Mouse (Mus musculus): Measurements from ENCODE around the gene Dynlt1f.
"Not testable (repeated sequence)": the region's sequence is repeated elsewhere in the genome, so short reads cannot be mapped to it uniquely, and the experiment has no call there.

The Dynlt1f gene

DNA sequence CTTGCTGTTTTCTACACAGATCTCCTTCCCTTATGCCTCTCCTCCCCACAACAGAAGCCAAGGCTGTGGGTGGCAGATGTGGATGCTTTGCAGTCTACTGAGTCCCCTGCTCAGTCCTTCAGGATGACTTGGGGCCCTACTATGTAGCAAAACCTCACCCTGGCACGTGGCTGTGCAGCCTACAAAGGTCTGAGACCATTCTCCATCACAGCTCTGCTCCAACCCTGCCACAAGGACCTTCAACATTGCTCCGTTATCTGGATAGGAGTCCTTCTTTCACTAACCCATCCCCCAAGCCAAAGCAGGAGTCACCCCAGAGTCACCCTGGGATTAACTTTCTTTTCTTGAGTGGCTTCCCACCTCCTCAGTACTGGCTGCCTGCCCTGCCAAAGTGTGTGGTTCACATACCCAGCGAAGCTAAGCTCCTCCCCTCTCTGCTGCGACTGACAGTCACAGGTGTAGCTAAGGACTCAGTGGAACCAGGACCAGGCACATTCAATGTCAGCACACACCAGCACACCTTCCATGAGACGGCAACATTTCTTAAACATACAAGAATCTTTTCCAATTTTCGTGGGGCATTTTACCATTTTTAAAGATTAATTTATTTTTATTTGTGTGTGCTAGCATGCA, 30.7 kb downstream of the Dynlt1f start:
- DNase-seq (ENCODE audit: extremely low spot score) = not testable (repeated sequence)

DNA sequence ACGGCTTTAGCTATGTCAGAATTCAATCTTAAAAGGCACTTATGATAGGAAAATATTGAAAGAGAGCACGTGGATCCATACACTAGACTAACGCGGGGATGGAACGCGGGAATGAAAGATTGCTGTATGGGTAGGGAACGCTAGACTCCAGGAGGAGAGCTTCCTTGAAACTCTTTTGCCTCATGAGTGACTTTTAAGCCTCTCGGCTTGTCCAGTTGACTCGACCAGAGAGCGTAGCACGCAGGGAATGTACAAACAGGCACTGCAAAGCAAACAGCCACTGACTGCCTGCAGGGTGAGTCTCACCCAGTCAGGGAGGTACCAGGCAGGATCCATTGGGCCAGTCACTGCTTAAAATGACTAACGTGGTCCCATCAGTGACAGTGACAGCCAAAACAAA, 33.7 kb downstream of the Dynlt1f start:
- DNase-seq (ENCODE audit: extremely low spot score) = not testable (repeated sequence)

DNA sequence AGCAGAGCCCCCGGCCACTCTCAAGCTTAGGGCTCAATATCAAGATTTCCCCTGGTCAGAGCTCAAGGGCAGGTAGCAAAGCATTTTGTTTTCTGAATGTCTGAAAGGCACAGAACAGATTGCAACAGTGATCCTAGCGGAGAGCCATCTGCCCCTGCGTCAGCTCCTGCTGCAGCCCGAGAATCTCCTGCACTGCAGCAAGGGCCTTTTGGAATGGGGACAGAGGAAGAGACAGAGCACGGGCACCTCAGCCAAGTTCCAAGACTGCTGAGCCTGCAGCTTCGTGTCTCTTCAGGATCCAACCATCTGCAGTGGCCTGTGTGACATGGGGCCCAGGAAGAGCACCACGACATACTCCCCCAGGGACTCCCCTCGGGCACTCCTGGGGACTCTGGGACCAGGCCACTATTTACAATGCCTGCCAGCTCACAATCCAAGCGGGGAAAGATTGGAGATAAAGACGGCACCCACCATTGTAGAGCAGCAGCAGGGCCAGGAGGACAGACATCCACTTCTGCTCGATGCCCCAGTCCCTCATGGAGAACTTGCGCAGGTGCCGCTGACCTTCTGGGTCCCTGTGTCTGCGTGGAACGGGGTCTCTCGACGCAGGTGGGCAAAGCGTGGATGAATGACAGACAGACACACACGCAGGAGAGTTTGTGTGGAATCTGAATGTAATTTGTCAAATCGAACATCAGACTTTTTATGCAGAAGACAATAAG, 34.8 kb downstream of the Dynlt1f start:
- not testable (repeated sequence) for DNase-seq (ENCODE audit: extremely low spot score)

DNA sequence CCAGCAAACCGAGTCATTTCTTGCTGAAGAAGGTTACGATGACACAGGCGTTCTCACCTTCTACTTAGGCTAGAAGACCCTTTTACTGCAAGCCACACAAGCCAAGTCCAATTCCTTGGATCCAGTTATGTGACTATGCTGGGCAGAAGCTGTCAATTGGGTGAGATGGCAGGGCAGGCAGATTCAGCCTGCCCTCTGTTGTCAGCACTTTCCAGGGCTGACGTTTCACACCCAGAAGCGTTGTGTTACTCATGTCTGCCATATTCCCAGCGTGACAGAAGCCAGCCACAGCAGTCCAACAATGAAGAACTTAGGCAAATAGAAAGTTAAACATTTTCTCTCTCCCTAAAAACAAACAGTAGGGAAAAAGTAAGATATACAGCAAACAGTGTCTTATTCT, 35.7 kb downstream of the Dynlt1f start:
- DNase-seq (ENCODE audit: extremely low spot score) = not testable (repeated sequence)

DNA sequence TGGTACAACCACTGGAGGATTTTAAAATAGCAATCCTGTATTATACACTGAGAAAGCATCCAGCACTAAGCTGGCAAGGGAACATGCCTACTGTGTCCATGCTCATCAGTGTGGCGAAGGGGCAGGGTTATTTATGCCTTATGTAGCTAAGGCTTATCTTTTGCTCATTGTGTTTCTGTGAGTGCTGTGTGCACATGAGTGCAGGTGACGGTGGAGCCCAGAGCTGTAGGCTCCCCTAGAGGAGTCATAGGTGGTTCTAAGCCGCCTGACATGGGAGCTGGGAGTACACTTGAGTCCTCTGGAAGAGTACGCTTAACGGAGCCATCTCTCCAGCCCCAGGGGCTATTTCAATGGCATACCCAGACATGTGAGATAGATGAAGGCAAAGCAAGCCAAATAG, 36.4 kb downstream of the Dynlt1f start:
- DNase-seq (ENCODE audit: extremely low spot score) = not testable (repeated sequence)

DNA sequence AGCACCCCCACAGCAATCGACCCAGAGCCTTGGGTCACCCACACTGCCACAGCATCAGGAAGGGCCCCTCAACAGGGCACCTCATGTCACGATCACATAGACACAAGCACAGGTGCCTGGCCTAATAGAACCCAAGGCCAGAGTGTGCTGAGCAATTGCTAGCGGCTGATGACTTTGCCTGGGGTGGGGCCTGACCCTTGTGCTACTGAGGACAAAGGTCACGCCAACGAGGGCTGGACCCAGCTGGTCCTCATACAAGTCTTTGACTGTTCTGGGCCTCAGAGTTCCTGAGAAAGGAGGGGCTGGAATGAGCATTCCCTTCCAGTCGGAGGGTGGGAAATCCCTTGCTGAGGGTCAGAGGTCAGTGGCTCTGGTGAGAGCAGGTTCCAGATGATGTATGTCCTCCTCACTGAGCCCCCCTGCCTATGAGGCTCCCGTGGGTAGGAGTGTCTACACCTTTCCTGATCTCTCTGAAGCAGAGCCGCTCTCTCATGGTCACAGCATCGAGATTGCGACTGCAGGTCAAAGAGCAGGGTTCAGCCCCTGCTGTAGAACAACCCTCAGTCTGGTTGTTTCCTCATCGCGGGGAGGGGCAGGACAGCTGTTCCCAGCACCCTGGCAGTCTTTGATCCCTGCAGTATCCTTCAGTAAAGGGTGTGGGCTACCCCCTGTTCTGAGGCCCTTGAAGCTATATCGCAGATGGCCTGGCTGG, 37.9 kb downstream of the Dynlt1f start:
- not testable (repeated sequence) for DNase-seq (ENCODE audit: extremely low spot score)

DNA sequence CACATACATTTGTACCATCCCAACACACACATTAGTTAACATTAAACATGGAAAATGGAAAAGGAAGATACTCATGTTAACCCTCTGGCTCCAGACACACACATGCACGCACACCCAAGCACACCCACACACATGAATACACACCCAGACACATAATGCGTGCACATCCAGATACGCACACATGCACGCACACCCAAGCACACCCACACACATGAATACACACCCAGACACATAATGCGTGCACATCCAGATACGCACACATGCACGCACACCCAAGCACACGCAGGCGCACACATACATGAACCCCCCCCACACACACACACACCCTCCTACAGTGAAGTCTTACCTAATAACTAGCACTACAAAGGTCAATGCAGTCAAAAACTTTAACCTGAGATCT, 39.0 kb downstream of the Dynlt1f start:
- not testable (repeated sequence) for DNase-seq (ENCODE audit: extremely low spot score)

DNA sequence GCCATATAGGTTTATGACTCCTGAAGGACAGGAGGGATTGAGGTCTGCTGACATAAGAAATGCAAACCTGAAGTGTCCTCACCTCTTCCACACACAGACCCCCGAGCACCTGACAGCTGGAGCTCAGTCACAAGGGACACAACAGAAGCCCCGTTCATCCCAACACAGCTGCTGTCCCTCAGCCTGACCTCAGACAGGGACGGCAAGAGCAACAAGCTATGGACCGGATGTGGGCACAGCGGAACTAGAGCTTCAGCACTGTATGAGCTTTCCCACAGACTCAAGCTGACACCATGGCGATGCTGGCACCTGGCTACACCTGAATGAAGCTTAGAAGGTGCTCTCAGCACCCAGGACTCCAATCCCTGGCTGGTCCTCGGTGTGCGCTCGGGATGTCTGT, 41.4 kb downstream of the Dynlt1f start:
- not testable (repeated sequence) for DNase-seq (ENCODE audit: extremely low spot score)

DNA sequence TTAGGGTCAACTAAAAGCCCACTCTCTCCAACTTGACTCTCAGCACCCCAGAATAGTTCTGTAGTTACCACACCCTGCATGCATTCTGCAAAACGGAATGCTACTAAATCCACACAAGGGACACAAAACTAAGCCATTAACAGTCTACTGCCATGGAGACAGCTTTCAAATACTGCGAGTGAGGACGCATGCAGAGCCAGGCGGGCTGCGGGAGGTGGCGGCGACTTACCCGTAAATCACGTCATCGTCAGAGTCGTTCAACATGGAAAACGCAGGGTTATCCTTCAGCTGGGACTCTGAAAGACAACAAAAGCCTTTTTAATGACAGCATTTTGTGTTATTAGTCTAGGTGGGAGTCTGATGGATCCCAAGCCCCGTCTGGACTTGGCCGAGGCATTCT, 42.2 kb downstream of the Dynlt1f start:
- DNase-seq (ENCODE audit: extremely low spot score) = not testable (repeated sequence)

DNA sequence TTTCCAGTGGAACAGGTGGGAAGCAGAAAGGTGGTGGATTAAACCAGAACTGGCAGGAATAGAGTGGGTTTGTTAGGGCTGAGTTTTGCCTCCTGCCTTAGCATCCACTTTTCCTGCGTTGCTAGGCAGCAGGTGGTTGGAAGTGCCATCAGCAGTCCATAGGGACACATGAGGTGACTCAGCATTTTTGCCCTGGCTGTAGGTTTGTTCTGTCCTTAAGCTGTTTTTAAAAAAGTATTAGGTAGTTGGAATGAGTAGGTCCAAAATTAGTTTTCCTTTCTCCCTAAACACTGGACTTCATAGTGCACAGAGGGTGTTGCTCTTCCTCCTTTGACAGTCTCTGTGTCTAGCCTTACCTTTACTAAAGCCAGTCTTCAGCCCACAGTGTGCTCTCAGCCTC, 50.4 kb downstream of the Dynlt1f start:
- DNase-seq (ENCODE audit: extremely low spot score) = not testable (repeated sequence)

DNA sequence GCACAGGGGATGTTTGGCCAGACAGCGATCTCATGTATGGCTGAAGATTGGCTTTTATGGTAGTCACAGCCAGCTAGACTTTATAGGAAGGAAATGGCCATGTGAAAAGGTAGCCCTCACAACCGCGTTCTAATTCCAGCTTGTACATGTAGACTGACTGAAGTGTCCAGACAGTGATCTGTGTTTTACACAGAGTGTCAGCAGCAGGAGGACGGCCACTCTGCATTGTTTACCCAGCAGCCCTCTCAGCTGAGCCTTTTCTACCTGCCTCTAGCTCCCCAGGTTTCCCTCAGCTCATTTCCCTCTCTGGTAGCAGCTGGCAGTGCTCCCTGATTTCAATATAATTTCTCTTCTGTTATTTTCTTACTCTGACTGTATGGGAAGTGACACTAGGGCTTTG, 53.5 kb downstream of the Dynlt1f start:
- not testable (repeated sequence) for DNase-seq (ENCODE audit: extremely low spot score)

DNA sequence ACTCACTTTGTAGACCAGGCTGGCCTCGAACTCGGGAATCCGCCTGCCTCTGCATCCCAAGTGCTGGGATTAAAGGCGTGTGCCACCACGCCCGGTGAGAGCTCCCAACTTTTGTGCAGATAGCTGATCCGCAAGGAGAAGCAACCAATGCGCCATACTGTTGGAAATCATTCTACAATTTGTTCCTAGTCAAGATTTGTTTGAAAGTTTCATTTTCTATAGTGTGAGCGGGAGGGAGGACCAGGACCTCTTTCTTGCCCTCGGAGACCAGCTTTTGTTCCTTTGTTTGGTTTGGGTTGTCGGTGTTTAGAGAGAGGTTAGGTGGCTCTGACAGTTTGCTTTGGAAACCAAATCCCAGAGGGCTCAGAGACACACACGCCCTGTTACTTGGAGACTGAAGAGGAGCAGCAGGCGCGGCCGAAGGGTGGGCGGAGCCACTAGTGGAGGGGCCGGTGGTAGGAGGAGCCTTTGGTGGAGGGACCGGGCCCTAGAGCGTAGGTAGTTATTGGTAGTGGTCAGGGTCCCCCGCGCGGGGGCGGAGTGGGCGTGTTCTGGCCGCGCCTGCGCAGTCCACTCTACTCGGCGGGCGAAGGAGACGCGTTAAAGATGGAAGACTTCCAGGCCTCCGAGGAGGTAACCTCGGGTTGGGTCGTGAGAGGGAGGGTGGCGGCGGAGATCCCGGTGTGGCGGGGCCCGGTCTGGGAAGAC, 54.3 kb downstream of the Dynlt1f start, which contains the start of gene Dynlt1c:
TSS of gene Dynlt1c (plus strand) at position 468 of the 708 bp plus-strand sequence.
- peak; percentile 83 for DNase-seq (ENCODE audit: extremely low spot score)

DNA sequence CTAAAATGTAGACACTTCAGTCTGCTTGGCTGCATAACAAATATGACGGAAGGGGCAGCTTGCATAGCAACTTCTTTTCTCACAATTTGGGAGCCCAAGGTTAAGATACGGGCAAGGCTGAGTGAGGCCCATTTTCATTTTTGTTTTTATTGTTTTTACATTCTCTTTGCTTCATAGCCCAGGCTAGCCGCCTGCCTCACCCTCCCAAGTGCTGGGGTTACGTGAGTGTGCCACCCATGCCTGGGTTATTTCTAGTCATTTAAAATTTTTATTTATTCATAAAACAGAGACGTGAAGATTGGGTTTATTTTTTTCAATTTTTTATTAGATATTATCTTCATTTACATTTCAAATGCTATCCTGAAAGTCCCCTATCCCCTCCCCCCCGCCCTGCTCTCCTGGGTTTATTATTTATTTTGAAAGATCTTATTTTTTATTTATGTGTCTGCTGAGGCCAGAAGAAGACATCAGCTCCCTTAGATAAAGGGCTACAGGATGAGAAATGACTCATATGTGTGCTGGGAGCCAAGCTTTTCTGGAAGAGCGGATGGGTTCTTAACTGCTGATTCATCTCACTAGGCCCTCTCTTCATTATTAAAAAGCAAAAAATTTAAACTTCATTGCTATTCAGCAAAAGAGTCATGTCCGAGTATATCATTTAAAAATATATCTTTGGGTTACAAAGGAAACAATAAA, 55.3 kb downstream of the Dynlt1f start:
- DNase-seq (ENCODE audit: extremely low spot score) = not testable (repeated sequence)

DNA sequence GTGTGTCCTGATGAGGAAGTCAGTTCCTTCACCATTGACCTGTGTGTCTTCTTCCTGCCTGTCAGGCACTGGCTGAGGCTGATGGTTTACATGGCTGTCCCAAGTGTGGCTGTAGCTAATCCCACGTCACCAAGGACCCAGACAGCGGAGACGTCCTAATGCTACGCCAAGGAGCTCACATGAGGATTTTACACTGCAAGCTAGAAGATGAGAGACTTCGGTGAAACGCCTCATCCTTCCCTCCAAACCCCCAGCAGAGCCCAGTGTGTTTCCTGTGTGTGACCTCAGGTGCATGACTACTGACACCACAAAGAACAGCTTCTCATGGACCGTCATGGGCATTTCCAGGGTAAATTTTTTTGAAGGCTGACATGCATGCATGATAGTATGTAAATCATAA, 57.3 kb downstream of the Dynlt1f start:
- not testable (repeated sequence) for DNase-seq (ENCODE audit: extremely low spot score)

Measured in embryo, embryonic 9.5 days (tissue).